Mouse (Mus musculus): ENCODE data around the gene Cep41.

- TF ChIP-seq POLR2A (IDR thresholded peaks at IDR 0.05; ENCODE audit: borderline replicate concordance, extremely low read depth, insufficient read depth, insufficient read length, poor library complexity, severe bottlenecking) (no peak), CTCF (IDR thresholded peaks at IDR 0.05; ENCODE audit: borderline replicate concordance, extremely low read depth, insufficient read depth, insufficient read length) (no peak)
Measured at GRCm38 (mm10) chr6:30738464-30739006, 45.0 kb upstream of the Cep41 start.
